Mouse (Mus musculus) megakaryocyte, embryonic 14.5 days (primary cell): ENCODE data around the gene Sema3e.

ENCODE experiments used
- FLI1 ChIP-seq: IDR thresholded peaks from 2 replicates; pipeline ENCODE4 v1.6.1; 2012; ENCODE audit warnings: low read length, inconsistent platforms, mixed read lengths
- GATA1 ChIP-seq: IDR thresholded peaks from 3 replicates; pipeline ENCODE4 v1.6.1; 2012; ENCODE audit warnings: mixed read lengths, low read length, inconsistent platforms, borderline replicate concordance

- TF ChIP-seq GATA1 (no peak), FLI1 (no peak)
Observed at GRCm38 (mm10) chr5:14224509-14224908, 199.4 kb downstream of the Sema3e start.
